Mouse (Mus musculus) liver, embryonic 14.5 days (tissue): ENCODE measurements around the gene Ankfy1.

Source experiments
- CTCF ChIP-seq: IDR thresholded peaks from 2 replicates; pipeline ENCODE4 v1.5.1; 2016; ENCODE audit warnings: antibody characterized with exemption, low read depth, control low read depth
- EP300 ChIP-seq: IDR thresholded peaks from 2 replicates; pipeline ENCODE4 v1.6.1; 2016; ENCODE audit warnings: antibody characterized with exemption, low read depth

DNA sequence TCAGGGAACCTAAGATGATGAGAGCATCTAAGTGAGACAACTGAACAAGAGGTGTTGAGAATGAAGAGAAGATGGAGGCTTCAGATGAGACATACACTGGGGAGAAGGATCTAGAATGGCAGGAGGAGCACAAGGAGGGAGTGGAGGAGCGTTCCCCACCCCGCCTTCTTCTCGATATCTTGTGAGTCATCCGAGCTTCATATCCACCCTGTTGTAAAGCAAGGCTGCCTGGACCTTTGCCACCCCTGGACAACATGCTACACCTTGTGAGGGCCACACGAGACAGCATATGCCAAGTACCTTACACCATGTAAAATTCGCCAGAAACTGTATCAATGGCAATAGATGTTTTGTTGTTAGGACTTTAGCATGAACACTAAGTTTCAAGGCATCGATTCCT is 131.2 kb downstream of the Ankfy1 start:
- TF ChIP-seq CTCF (no peak), EP300 (no peak)
